Mouse (Mus musculus): ENCODE data around the gene Rbfox1.

The Rbfox1 gene

DNA sequence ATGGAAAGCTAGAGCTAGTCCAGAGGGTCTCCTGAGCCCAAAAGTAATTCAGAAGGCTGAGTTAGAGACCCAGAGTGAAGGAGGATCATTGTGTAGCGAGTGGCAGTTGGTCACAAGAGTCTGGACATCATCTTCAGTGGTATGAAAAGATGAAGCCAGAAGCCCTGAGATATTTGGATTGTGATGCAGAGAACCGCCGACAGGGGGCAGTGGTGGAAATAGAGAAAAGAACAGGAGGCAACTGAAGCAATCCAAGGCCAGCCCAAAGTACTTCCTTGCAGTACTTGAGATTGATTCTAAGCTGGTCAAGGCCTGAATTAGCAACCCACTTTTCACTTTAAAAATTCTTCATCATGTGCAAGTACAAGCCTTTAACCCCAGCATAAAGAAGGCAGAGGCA is 1120.3 kb downstream of the Rbfox1 start:
- DNase-seq (ENCODE audit: low read depth, low spot score) = no peak

- DNase-seq (ENCODE audit: low read depth, low spot score) = no peak
Observed at GRCm38 (mm10) chr16:7017310-7017709, 1132.2 kb downstream of the Rbfox1 start.

- no peak for DNase-seq (ENCODE audit: low read depth, low spot score)
Observed at GRCm38 (mm10) chr16:7034231-7034630, 1149.1 kb downstream of the Rbfox1 start.

- DNase-seq (ENCODE audit: low read depth, low spot score) = no peak
Observed at GRCm38 (mm10) chr16:7036566-7036965, 1151.4 kb downstream of the Rbfox1 start.

DNA sequence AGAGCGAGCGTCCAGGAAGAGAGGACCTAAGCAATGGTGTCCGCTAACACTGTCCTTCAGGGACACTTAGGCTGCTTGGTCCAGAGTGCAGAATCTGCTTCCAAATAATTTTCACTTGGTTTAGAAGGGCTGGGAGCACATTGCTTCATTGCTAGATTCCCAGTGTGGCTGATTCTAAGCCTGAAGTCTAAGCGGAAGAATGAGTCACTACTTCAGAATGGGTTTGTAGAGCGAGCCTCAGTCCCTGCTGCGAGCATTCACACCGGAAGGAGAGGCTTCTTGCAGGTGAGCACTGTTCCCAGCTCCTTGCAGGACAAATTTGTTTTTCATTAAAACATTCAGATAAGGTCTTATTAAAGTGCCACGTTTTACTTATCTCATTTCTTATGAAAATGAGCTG is 1151.8 kb downstream of the Rbfox1 start:
- no peak for DNase-seq (ENCODE audit: low read depth, low spot score)

- DNase-seq (ENCODE audit: low read depth, low spot score) = no peak
Observed at GRCm38 (mm10) chr16:7038639-7039260, 1153.6 kb downstream of the Rbfox1 start.

DNA sequence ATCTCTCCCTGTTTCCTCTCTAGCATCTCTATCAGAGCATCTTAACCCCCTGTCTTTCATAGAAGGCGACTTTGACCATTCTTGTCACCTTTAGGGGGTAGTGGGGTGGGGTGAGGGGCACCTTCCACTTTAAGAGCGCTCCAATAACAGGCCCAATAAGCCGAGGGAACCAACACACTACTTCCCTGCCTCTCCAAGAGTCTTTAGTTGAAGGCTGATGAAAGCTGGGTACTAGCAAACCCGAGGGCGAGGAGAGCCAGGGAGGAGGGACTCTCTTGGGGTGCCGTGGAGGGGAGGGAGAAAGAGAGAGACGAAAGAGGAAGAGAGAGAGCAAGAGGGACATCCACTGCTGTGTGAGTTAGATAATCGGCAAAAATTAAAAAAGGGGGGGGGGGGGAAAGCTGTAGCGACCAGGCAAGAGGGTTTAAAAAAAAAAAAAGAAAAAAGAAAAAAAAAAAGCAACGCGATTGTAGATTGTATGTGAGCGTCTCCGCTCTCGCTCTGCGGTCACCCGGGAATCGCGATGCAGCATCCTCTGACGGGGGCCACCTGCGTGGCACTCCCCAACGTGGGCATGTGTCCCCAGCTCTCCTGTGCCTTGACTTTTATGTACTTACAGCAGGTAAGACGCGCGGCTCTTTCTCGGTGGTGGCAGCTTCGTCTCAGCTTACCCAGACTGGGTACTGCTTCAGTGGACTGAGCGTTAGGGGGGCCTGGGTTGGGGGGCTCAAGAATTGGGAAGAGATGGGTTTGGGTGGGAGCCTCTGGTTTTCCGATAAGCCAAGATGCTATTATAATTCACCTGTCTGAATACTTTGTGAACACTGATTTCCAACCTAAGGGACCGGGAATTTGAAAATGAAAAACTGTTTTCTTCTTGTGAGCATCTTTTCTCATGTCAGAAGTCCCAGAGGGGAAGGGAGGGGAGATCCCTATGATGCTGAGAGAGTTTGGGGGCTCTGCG is 1154.5 kb downstream of the Rbfox1 start:
- no peak for DNase-seq (ENCODE audit: low read depth, low spot score)

DNA sequence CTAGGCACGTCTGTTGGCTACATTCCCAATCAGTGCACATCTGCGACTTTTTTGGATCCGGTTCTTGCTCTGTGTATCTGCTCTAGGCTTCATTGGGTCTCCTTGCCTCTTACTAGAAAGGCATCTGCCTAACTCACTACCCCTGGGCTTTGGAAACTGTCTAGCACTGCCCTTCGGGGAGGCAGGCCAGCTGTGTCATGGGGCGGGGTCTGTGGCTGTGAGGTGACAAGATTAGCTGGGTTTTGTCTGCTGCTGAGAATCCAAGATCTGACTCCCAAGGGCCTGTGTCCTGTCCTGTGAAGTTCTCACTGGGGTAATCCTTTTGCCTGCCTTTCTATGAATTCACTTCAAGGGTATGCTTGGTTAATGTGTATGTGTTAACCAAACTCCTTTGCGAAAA is 1155.5 kb downstream of the Rbfox1 start:
- no peak for DNase-seq (ENCODE audit: low read depth, low spot score)

GRCm38 (mm10) chr16:7047421-7047820 is 1162.3 kb downstream of the Rbfox1 start:
- no peak for DNase-seq (ENCODE audit: low read depth, low spot score)

GRCm38 (mm10) chr16:7049162-7049971 is 1164.2 kb downstream of the Rbfox1 start:
- no peak for DNase-seq (ENCODE audit: low read depth, low spot score)

GRCm38 (mm10) chr16:7050945-7051344 is 1165.8 kb downstream of the Rbfox1 start:
- DNase-seq (ENCODE audit: low read depth, low spot score) = no peak

DNA sequence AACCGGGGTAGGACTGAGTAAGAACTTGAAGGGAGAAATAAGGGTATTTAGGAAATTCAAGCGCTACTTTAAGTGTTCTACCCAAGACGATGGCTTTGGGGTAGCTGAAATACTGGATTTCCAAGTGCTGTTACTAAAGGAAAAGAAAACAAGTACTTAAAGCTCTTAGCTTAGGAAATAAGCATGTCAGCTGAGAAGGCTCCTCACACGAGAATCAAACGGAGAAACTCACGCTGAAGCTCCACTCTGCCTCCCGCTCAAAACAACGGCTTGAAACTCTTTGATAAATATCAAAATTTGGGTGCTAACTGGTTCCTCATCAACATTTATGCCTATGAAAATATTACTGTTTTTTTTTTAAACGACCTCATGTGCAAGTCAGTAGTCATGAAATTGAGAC is 1166.8 kb downstream of the Rbfox1 start:
- DNase-seq (ENCODE audit: low read depth, low spot score) = no peak

GRCm38 (mm10) chr16:7052408-7052807 is 1167.3 kb downstream of the Rbfox1 start:
- DNase-seq (ENCODE audit: low read depth, low spot score) = no peak

DNA sequence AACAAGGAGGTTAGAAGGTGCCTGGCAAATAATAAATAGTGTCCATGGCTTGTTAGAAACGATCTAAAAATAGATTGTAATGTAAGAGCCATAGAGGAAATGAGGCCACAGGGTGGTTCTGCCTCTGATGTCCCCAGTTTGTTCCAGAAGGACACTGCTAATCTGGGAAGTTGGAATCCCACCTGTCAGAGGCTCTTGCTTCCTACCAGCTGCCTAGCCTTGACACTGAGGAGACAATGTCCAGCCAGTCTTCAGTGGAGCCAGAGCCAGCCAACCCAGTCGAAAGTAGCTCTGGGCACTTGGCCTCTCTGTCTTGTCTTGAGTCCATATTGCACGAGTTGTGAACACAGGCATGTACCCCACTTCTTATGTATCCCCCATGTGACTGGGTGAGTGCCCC is 1172.6 kb downstream of the Rbfox1 start:
- DNase-seq (ENCODE audit: low read depth, low spot score) = no peak

GRCm38 (mm10) chr16:7058556-7058955 is 1173.4 kb downstream of the Rbfox1 start:
- no peak for DNase-seq (ENCODE audit: low read depth, low spot score)

DNA sequence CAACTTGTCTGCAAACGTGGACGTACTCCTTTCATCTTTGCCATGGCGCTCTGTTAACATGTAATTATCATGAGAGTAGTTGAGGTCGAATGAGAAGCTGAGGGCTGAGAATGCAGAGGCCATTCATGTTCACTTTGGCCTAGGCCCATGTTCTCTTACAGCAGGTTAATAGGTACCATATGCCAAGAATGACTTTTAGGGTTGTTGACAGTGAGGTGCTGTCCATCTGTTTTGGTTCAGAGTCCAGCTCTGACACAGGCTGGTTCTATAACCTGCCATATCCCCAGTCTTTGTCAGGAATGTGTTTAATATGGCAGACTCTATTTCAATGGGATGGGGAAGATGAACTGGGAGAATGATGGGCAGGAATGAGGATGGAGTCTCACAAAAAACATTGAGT is 1174.4 kb downstream of the Rbfox1 start:
- no peak for DNase-seq (ENCODE audit: low read depth, low spot score)

DNA sequence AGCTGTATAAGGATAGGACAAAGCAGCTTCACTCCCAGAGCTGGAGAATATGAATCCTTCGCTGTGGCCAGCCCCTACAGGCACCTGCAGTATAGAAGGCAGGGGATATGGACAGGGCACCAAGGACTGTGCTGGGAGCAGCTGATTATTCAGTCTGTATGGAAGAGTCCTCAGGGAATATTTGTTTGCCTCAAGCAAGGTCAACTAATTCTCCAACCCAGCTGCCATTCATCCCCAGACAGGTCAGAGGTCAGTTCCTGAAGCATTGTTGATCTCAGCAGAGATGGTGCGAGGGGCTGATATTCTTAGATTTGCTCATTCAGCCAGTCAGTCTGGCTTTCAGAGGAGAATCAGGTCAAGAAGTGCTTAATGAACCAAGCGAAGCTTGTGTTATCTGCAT is 1175.7 kb downstream of the Rbfox1 start:
- DNase-seq (ENCODE audit: low read depth, low spot score) = no peak

GRCm38 (mm10) chr16:7062512-7062911 is 1177.4 kb downstream of the Rbfox1 start:
- DNase-seq (ENCODE audit: low read depth, low spot score) = no peak

DNA sequence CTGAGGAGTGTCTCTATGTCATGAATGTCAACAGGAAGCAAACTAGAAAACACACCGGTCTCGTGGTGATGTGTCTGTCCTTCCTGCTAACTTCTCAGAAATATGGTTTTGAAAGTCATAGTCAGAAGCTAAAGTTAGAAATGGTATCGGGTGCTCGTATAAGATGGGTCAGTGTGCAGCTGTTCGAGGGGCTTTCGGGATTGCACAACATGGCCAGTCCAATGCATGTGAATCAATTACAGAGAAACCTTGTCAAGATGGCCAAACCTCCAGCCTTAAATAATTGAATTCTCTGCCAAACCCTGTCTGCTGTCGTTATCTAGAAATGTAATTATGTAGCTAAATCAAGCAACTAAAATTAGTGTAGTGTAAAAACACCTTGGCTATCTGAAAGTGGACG is 1182.0 kb downstream of the Rbfox1 start:
- DNase-seq (ENCODE audit: low read depth, low spot score) = no peak

DNA sequence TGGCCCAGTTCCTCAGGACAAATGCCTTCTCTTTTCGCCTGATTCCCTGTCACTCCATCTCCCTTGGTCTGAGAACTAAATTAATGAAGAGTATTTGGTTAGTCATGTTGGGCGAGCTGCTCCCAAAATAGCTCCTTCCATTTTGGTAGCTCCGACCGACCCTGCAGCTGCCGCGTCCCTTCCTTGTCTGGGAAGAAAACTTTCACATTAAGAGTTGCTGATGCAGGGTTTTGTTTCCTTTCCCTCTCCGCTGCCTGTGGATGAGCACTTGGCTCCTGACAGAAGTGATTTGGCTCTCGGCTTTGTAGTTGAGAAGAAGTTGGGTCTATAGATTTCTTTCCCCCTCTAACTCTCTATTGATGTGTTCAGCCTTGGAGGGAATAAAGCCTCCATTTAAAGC is 1184.4 kb downstream of the Rbfox1 start:
- no peak for DNase-seq (ENCODE audit: low read depth, low spot score)

GRCm38 (mm10) chr16:7074786-7075185 is 1189.6 kb downstream of the Rbfox1 start:
- DNase-seq (ENCODE audit: low read depth, low spot score) = no peak

GRCm38 (mm10) chr16:7075749-7076148 is 1190.6 kb downstream of the Rbfox1 start:
- DNase-seq (ENCODE audit: low read depth, low spot score) = no peak
